Mouse (Mus musculus): ENCODE measurements around the gene Zfp618.

The Zfp618 gene

DNA sequence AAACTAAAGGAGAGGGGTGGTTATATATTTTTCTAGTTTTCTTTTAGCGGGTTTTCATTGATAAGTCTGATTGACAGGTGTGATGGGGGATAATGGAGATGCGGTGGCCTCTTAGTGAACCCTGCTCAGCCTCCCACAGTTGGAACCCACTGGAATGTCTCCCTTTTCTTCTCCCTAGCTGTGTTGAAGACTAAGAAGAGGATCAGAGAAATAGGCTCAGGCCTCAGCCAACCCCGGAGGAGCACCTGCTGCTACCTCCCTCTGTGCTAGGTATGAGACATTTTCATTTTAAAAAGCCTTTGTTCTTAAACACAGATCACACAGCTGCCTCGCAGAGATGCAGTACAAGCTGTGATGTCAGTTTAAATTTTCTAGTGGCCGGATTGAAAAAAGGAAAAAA, 68.4 kb downstream of the Zfp618 start:
- DNase-seq: no peak

DNA sequence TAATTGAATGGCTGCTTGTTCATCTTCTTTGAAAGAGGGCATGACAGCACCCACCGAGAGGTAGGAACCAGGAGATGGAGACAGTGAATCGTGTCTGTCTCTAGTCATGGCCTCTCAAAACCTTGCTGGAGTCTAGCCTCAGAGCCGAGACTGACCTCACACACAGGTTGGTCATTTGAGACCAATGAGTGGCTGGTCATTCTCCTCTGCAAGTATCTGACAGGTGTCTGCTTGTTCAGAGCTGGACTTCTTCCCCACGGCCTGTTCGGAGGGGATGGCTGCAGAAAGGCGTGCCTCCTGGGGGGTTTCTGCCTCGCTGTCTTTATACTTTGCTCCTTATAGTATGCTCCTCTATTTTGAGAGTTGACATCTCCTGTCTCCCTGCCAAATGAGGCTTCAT, 70.6 kb downstream of the Zfp618 start:
- DNase-seq: no peak

DNA sequence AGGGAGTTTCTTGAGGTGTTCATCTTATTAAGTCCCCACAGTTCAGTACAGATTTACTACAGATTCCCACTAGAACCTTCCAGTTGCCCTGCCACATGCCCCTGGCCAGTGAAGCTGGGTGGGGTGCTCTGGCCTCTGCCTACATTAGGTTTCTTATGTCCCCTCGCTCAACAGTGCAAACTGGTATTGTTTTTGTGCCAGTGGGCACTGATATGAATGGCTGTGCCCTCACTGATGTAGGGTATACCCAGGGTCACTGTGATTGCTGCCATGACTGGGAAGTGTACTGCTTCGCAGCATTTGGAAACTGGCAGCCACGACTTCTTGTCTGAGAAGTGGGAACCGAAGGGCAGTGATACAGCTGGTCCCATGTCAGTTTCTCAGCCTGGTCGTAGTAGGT, 71.4 kb downstream of the Zfp618 start:
- no peak for DNase-seq

DNA sequence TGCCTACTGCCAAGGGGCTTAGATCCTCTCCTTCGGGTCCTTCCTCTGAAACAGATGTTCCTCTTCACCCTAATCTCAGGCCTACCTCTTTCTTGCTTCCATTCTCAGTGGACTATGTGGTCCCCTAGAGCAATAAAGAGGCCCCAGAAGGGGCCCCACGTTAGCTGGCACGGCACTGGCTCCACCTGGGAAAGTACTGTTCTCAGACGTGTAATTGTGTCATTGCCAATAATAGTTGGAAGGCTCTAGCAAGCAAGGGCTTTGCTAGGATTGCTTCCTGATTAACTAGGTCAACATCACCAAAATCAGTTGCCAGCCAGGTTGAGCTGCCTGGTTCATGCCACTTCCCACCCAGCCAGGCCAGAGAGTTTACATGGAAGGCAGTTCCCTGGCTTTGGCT, 72.2 kb downstream of the Zfp618 start:
- no peak for DNase-seq

DNA sequence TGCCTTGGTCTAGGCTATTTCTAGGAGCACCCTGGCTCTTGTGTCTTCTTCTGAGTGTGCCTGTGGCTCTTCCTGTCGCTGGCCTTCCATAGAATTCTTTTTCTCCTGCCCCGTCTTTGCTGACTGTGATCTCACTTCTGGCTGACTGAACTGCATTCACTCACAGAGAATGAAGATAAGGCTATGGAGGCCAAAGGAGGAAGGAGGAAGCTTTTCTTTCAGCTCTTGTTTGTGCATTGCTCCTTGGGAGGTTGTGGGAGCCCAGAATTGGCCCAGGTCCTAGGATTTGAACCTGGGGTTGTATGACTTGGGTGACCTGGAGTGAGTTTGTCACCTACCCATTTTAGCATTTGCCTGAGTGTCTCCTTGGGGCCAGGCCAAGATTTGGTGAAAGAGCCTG, 72.9 kb downstream of the Zfp618 start:
- DNase-seq: no peak

DNA sequence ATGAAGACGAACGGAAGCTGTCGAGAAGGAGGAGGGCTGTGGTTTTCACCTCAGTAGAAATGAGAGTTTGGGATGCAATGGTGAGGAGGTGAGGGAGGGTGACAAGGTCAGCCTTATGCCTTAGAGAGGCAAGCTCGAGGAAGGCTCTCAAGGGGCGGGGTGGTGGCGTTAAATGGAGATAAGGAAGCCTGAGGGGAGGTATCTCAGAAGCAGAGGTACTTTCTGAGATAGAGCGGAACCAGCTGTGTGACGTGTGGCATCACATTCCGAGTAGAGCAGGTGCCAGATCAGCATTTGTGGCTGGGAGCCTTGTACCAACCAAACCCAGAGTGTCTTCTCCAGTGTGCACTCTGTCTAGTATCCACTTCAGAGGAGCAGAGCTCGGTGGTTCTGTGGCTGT, 73.6 kb downstream of the Zfp618 start:
- no peak for DNase-seq

DNA sequence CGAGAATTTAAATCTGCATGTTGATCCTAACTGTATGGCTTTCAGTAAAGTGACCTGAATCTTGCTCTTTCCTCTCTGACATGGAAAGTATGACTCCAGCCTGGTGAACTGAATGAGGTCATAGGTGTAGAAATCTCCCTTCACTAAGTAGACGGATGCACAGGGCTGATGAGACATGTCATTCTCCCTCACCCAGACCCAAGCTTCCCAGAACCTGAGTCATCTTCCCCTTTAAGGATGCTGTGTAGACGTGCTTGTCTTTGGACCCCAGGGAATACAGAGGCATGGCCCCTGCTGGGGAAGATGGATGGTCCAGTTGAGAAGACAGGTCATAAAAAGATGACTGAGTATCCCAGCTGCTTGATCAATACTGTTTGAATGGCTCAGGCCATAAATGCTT, 83.2 kb downstream of the Zfp618 start:
- DNase-seq: no peak

DNA sequence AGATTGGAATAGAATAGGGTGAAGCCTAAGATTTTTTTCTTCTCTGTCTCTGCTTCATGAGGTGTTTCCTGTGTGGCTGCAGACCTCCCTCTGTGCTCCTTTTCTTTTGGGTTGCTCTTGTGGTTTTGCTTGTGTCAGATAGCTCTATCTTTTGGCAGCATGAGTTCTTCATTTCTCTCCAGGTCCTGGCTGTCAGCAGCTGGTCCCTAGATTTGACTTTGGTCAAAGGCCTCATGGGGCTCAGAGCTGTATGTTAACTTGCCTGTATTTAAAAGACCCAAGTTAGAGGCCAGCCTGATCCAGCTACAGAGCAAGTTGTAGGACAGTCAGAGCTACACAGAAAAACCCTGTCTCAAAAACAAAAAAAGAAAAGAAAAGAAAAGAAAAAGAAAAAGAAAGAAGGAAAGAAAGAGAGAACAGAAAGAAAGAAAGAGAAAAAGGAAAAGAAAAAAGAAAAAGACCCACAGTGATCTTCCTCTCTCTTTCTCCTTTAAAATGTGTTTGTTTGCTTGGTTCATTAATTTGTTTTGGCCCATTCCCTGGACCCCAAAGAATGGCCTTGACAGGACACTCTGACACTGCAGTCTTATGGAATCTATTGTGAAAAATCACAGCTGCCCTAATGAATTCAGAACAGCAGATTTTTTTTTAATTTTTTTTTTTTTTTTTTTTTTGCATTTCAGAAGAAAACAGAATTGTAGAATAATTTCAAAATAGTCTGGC, 84.4 kb downstream of the Zfp618 start:
- no peak for DNase-seq

DNA sequence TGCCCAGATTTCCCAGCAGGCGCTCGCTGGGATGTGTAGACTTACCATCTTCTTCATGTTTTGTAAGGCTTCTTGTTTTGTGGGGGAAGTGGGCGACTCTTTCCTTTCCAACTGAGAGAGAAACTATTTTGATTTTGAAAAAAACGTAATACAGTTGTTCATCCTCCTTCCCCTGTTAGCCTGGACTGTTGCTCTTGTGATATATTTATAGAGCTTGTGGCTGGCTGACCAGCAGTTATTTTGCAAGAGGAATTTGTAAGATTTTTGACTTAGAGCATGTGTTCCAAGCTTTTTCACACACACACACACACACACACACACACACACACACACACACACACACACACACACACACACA, 84.9 kb downstream of the Zfp618 start:
- no peak for DNase-seq

DNA sequence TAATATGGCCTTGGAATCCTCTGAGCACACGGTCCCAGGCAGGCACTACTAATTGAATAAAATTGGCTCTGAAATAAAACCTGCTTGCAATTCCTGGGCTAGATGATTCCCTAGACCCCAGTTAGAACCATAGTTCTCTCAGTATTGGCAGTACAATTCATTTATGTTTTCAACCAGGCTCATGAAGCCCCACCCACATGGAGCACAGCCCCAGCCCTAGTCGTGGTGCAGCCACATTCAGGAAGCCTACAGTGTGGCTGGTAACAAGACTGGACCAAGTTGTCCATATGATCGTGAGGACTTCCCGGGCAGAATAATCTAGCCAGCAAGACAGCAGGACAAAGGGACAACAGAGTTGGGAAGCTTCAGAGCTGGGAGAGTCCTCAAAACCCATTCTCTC, 85.6 kb downstream of the Zfp618 start:
- DNase-seq: no peak

DNA sequence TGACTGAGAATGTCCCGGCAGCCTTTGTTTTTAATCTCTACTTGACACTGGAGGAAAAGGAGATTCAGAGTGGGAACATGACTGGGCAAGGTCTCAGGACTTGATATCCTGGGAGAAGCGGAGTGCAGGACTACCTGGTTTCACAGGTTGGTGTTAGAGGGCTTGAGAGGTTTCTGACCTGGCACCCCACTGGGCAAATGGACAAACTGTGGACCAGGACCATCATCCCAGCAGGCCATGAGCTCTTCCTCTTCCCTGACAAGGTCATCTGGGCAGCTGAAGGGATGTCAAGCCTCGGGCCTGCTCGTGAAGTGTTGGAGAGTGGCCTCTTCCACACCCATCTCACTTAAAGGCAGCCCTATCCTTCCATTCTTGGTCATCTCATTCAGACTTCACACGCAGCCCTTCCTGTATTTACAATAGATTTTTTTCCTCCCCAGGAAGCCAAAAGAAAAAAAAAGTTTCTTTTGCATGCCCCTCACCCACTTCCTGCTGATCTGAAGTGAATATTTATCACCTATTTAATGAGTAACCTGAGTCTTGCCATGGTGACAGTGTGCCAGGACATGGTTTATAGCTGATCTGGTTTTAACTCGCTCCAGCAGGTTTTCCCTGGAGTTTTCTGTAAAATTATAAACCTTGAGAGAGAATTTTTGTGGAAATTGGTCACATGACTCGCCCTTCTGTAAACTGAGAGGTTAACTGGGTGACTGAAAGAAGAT, 86.7 kb downstream of the Zfp618 start:
- no peak for DNase-seq

DNA sequence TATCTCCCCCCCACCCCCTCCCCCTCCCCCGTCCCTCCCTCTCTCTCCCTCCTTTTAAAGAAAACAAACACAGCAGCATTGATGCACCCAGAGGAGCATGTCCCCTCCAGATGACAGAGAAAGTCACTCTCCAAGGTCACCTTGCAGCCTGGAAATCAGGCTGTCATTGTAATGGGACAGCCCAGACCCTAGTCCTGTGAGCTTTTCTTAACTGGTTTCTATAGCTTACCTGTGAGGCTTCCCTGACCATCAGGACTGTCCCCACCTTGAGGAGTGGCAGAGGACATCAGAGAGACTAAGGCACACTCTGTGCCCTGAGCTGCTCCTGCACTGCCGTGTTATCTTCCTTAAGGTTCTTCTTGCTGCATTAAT, 87.3 kb downstream of the Zfp618 start:
- DNase-seq: no peak

DNA sequence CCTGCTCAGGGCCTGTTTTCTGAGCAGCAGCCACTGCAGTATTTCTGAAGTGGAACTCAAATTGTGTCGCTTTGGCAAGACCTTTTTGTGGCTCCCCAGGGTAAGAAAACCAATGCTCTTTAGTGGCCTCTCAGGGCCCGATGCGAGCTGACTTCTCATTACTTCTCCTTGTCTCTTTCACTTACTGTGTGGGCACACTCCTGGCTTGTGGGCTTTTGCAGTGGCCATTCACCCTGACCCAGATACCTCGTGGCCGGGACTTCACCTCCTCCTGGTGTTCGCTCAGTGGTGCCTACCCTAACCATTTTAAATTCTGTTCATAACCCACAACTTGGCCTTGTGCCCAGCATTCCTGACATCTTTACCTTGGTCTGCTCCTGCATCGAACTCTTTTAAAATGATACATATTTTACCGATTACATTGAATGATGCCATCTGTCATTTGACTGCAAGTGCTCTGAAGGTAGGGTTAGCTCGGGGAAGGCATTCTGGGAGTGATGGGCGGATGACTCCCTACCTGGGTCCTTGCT, 89.9 kb downstream of the Zfp618 start:
- no peak for DNase-seq

DNA sequence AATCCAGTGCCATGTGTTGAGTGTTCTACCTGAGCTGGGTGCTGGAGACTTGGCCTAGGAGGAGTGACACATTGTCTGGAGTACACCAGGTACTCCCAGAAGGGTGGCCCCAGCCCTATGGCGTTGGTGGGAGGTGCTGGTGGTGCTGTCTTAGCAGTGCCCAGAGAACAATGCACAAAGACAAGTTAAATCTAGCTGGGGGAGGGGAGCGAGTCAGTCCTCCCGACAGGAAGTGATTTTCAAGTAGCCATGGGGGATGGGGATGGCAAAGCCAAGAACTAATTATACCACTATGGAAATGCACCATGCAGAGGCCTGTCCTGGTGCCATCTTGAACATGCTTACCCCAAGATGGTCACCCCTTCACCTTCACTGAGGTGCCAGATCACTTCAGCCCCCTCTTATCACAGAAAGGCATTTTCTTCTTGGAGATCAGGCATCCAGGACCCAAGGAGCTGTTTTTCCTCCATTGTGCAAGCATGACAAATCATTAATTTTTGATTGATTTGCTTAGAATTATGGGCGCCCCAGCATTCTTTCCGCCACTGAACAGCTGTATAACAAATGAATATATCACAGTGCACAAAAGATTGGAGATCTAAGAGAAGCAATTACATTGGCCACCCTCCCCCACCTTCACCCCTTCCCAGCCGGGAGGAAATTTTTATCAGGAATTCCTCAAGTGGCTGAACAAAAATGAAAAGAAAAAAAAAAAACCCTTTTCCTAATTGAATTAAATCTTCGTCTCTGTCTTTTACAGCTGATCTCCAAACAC, 91.5 kb downstream of the Zfp618 start:
- DNase-seq: no peak

DNA sequence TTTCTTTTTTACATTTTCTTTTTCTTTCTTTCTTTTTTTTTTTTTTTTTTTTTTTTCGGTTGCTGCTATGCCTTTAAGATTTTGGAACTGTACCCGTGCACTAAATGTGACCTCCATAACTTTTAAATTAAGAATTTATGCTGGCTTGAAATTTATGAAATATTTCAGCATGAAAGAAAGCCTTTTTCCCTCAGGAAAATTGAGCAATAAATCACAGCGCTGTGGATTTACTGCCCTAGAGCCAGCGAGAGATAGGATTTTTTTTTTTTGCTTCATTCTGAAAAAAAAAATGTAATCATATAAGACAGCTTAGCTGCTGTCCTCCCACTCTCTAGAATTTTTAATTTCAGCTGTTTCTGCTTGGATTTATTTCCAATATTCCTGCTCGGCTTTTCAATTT, 92.2 kb downstream of the Zfp618 start:
- no peak for DNase-seq

DNA sequence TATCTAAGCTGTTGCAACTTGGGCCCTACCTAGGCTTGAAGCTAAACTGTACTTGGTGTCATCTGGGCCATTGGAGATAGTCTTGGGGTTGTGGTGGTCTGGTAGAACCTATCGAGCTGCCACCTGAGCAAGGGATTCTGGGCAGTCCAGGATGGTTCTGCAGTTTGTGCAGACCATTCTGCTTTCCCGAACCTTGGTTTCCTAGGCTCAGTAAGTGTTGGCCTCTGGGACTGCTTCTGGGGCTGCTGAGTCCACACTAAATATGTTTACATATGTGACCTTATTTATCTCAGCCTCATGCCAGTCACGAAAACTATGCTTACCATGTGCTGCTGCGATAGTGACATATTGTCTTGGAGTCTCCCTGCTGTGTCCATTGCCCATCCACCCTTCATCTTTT, 93.3 kb downstream of the Zfp618 start:
- no peak for DNase-seq

DNA sequence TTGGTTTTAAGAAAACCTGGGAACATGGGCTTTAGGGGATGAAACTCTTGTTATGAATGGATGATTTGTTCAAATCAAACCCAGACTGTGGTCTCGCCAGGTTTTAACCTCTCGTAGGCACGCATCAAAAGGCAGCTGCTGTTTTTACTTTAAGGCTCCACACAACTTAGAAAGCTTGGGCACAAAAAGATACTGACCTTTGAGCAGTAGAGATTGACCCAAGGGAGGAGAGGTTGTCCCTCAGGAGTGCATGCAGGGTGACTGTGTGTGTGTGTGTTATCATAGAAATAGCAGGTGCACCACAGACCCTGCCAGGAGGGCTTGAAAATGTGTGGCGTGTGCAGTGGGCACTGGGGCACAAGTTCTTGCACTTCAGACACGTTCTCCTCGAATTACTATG, 95.0 kb downstream of the Zfp618 start:
- no peak for DNase-seq

DNA sequence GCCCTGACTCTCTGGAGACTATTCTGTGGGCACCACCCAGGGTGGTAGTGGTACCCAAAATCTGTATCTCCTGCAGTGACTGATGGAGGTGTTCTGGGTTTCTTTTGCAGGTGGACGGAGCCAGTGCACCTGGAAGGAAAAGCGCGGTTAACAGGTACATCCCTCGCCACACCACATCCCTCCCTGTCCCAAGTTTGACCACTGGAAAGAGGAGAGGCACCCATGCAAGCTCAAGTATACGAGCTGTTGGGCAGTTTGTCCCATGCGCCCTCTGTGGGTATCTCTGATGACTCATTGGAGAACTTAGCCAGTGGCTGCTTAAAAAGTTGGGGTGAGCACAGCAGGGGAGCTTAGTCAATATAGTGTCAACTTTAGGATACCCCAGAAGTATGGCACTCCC, 96.0 kb downstream of the Zfp618 start:
- DNase-seq: no peak

DNA sequence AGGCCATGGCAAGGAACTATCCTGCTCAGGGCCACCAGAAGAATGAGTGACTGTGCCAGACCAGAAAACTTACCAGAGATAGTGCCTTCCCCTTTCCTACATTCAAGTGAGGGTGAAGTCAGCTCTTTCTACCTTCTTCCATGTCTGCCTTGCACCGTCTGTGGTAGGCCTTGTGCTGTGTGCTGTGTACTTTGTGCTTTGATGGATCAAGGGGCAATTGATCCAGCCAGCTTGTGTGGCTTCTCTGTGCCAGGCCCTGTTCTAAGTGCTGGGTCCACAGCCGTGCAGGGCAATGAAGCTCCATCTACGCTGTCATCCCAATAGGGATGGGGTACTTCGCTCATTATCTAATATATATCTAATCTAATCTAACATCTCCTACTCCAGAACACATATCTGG, 98.0 kb downstream of the Zfp618 start:
- no peak for DNase-seq

DNA sequence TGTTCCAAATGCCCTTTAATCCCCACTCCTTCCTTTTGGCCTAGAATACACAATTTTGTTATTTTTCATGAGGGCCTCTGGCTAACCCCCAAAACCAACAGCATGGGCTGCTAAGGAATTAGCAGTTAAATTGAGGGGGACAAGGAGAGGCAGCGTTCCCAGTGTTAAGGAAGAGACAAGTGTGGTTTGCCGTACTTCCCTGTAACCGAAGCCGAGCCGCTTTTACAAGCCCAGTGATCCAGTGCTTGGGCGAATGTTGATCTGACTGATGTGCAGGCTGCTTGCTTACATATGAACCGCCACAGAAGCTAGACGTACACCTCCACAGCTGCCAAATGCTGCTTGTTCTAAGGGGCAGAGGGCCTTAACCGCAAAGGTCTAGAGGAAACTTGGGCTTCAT, 99.5 kb downstream of the Zfp618 start:
- no peak for DNase-seq

DNA sequence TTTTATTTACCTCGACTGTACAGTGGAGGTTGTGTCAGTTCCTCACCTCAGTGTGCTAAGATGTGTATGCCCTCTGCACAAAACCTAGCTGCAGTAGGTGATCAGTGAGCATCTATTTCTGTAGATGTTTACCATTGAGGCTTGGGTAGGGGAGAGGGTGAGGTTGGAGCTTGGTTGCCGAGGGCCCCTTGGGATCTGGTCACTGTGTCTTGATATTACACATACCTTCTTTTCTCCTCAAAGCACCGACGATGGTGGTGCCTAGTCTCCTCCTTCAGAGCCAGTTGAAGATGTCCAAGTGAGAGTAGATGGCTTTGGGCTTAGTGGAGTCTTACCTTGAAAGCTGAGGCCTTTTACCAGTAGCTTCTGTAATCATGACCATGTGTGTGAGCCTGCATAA, 101.4 kb downstream of the Zfp618 start:
- DNase-seq: no peak

DNA sequence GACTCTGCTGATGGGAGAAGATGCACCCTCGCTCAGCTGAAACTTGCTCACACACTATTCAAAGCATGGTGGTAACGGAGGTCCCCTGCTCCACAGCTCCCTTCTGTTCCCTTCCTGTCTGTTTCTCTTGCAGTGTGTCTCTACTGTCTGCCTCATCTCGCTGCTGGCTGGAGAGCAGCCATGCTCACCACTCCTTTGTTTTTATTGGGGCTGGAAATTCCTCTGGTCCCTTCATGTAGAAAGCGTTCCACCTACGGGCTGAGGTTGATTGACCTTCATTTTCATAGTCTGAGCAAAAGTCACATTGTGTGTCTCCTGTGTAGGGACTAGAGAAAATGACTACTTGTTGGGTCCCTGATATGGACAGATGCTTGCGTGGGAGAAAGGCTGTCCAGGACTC, 102.4 kb downstream of the Zfp618 start:
- no peak for DNase-seq

DNA sequence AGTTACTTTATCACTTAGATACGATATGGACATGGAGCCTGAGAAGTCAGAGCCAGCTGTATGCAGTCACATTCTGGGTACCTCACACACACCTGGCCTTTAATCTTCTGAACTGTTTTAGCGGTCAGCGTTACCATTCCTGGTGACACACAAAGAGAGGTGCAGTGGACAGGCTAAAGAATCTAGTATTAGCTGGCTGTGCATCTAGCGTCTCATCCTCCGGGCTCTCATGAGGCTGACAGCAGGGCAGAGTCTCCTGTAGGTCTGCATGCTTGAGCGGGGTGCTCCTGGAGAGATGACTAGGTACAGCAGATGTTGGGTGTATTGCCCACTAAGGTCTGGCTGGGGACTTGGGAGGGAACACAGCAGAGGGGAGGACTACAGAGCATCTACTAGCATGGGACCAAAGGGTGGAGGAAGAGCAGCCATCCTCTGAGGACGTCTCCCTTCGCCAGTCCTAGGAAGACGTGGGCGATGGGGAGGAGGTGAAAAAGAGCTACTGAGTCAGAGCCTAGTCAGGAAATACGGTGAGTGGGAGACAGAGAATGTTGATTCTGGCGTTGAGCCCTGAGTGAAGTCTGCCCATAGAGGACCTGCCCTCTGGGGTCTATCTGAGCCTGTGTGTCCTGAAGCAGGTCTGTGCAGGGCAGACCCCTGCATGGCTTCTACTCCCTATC, 103.3 kb downstream of the Zfp618 start:
- DNase-seq: no peak

Measured in liver (tissue).